Mouse (Mus musculus) heart, adult 2 months (tissue): ENCODE measurements around the gene Anxa1. TPM values are rescaled to one million over a fixed set of nuclear protein-coding genes. Genes with fewer than 3 reads are reported as not detected.

Experiments used
- DNase-seq, 2 experiments: peaks; one replicate each; pipeline ENCODE4 v3.0.0; 2021
- H3K27ac ChIP-seq: fragments of 200-600 bp; 2 replicates; pipeline ENCODE4 v1.8.1; 2022
- H3K27me3 ChIP-seq: fragments of 200-500 bp; 2 replicates; pipeline ENCODE4 v1.6.1; 2012; ENCODE audit warnings: mild to moderate bottlenecking, low read length, inconsistent platforms, mixed read lengths; ENCODE audit not compliant: control insufficient read depth, insufficient read depth
- H3K36me3 ChIP-seq: fragments of 200-500 bp; 2 replicates; pipeline ENCODE4 v1.6.1; 2012; ENCODE audit warnings: low read length, inconsistent platforms; ENCODE audit not compliant: control insufficient read depth, insufficient read depth
- H3K4me1 ChIP-seq: fragments of 200-500 bp; 2 replicates; pipeline ENCODE4 v1.6.1; 2011; ENCODE audit warnings: low read length; ENCODE audit not compliant: control insufficient read depth, insufficient read depth
- H3K4me3 ChIP-seq: fragments of 200-600 bp; 2 replicates; pipeline ENCODE4 v1.8.1; 2022
- H3K79me2 ChIP-seq: fragments of 200-500 bp; replicated peaks from 2 replicates; pipeline ENCODE4 v1.6.1; 2012; ENCODE audit warnings: mild to moderate bottlenecking, inconsistent platforms, low read length, moderate library complexity, mixed read lengths; ENCODE audit not compliant: control insufficient read depth, insufficient read depth
- H3K9ac ChIP-seq: fragments of 200-500 bp; 2 replicates; pipeline ENCODE4 v1.6.1; 2012; ENCODE audit warnings: low read depth, mild to moderate bottlenecking, control low read depth, inconsistent platforms, low read length, mixed read lengths
- CTCF ChIP-seq: fragments of 200-600 bp; IDR thresholded peaks from 2 replicates; pipeline ENCODE4 v1.8.1; 2022; ENCODE audit warnings: antibody characterized with exemption, mild to moderate bottlenecking, moderate library complexity
- EP300 ChIP-seq: fragments of 200-500 bp; IDR thresholded peaks from 2 replicates; pipeline ENCODE4 v1.6.1; 2011; ENCODE audit warnings: low read depth, low read length, control low read depth; ENCODE audit not compliant: insufficient read depth
- POLR2A ChIP-seq: fragments of 200-500 bp; IDR thresholded peaks from 2 replicates; pipeline ENCODE4 v1.6.1; 2011; ENCODE audit warnings: mild to moderate bottlenecking, low read depth, low read length, control low read depth; ENCODE audit not compliant: insufficient read depth
- WGBS: fragments of 180-500 bp; shearing (Covaris S2); methylation state at CpG from one replicate; pipeline ENCODE4 v1.1.7; 2018; 5-methylcytosine and 5-hydroxymethylcytosine counted together
- intact Hi-C: fragments of 180-260 bp; cut with DNase I; formaldehyde crosslinking; loops from one replicate; pipeline ENCODE4 v1.15.1; 2025
- polyA plus RNA-seq: library from polyadenylated mRNA; depleted of rRNA; stranded (reverse); fragments of >200 nt; gene quantifications from 2 replicates; pipeline ENCODE4 v1.2.3, GENCODE M21; 2012
- total RNA-seq, 2 experiments: library from RNA; stranded (reverse); gene quantifications; 2 replicates each; pipeline ENCODE4 v1.2.3; 2021

Gene Anxa1
- total and polyA plus RNA-seq, 3 experiments, result 10.4 to 19.9 (median 17.3) TPM

- no peaks in the 10 kb centered on the region for H3K36me3 ChIP-seq
- H3K27ac ChIP-seq, result no peak overlapping the region
- no peak overlapping the region for H3K9ac ChIP-seq
- WGBS, result 77% methylated on average over 3 of the region's 3 CpGs
- no peak overlapping the region for H3K4me3 ChIP-seq
- no peaks in the 10 kb centered on the region for H3K27me3 ChIP-seq
- H3K4me1 ChIP-seq, result no peaks in the 10 kb centered on the region
- no peak for TF ChIP-seq POLR2A
- TF ChIP-seq EP300, result no peak
- no peak for TF ChIP-seq CTCF
- no peaks in the 10 kb centered on the region for H3K79me2 ChIP-seq
- DNase-seq, result no peak
- intact Hi-C loops, result no loop called here
Measured at GRCm38 (mm10) chr19:20401961-20402360, 11.2 kb upstream of the Anxa1 start.

GRCm38 (mm10) chr19:20399187-20399586, 8.4 kb upstream of the Anxa1 start:
- TF ChIP-seq CTCF (no peak), POLR2A (no peak), EP300 (no peak)
- no peaks in the 10 kb centered on the region for H3K36me3 ChIP-seq
- WGBS, result 53% methylated on average over 4 of the region's 4 CpGs

GRCm38 (mm10) chr19:20397092-20397491, 6.3 kb upstream of the Anxa1 start:
- Histone ChIP-seq H3K27ac (no peak overlapping the region), H3K36me3 (no peaks in the 10 kb centered on the region), H3K4me1 (peaks cover 2% of the 10 kb centered on the region), H3K79me2 (no peaks in the 10 kb centered on the region), H3K9ac (no peak overlapping the region), H3K4me3 (no peak overlapping the region), H3K27me3 (no peaks in the 10 kb centered on the region)
- intact Hi-C loops, result no loop called here
- TF ChIP-seq CTCF, result no peak
- no peak for TF ChIP-seq EP300
- TF ChIP-seq POLR2A, result no peak
- no peak for DNase-seq
- WGBS, result 100% methylated on average over 1 of the region's 1 CpGs

More at GRCm38 (mm10) chr19:20399187-20399586, 8.4 kb upstream of the Anxa1 start:
- H3K79me2 ChIP-seq, result no peaks in the 10 kb centered on the region
- DNase-seq, result no peak
- intact Hi-C loops, result no loop called here
- no peak overlapping the region for H3K27ac ChIP-seq
- H3K27me3 ChIP-seq, result no peaks in the 10 kb centered on the region
- H3K4me1 ChIP-seq, result no peaks in the 10 kb centered on the region
- no peak overlapping the region for H3K9ac ChIP-seq
- H3K4me3 ChIP-seq, result no peak overlapping the region

GRCm38 (mm10) chr19:20393556-20394274, 3.0 kb upstream of the Anxa1 start:
- 31% methylated on average over 6 of the region's 6 CpGs for WGBS
- intact Hi-C loops, result no loop called here
- H3K27me3 ChIP-seq, result no peaks in the 10 kb centered on the region
- H3K4me3 ChIP-seq, result no peak overlapping the region
- H3K36me3 ChIP-seq, result no peaks in the 10 kb centered on the region
- no peak overlapping the region for H3K27ac ChIP-seq
- DNase-seq, result peak in 1 of 2 experiments; percentile 15
- no peaks in the 10 kb centered on the region for H3K79me2 ChIP-seq
- no peak overlapping the region for H3K9ac ChIP-seq
- H3K4me1 ChIP-seq, result peaks cover 2% of the 10 kb centered on the region
- TF ChIP-seq EP300, result no peak
- no peak for TF ChIP-seq POLR2A
- TF ChIP-seq CTCF, result no peak

- Histone ChIP-seq H3K27me3 (no peaks in the 10 kb centered on the region), H3K27ac (peak overlapping the region; percentile 68), H3K9ac (peak overlapping the region; percentile 45; the same call in 1 of the 2 replicates), H3K4me3 (peak overlapping the region; percentile 51), H3K4me1 (peaks cover 2% of the 10 kb centered on the region), H3K36me3 (peaks cover 2% of the 10 kb centered on the region; the same call in 1 of the 2 replicates), H3K79me2 (no peaks in the 10 kb centered on the region)
- TF ChIP-seq POLR2A (no peak), EP300 (no peak), CTCF (no peak)
- intact Hi-C loops, result no loop called here
- peak in 1 of 2 experiments; percentile 13 for DNase-seq
- WGBS, result 27% methylated on average over 7 of the region's 7 CpGs
Measured at GRCm38 (mm10) chr19:20389723-20390122, 1.0 kb downstream of the Anxa1 start.

GRCm38 (mm10) chr19:20389245-20389644, 1.5 kb downstream of the Anxa1 start:
- no peak for DNase-seq
- H3K9ac ChIP-seq, result peak overlapping the region; percentile 50
- H3K4me3 ChIP-seq, result peak overlapping the region; percentile 51
- peak overlapping the region; percentile 68 for H3K27ac ChIP-seq
- no peaks in the 10 kb centered on the region for H3K27me3 ChIP-seq
- H3K36me3 ChIP-seq, result peaks cover 2% of the 10 kb centered on the region; the same call in 1 of the 2 replicates
- intact Hi-C loops, result no loop called here
- TF ChIP-seq POLR2A, result no peak
- TF ChIP-seq CTCF, result no peak
- no peak for TF ChIP-seq EP300
- no peaks in the 10 kb centered on the region for H3K79me2 ChIP-seq
- WGBS, result 37% methylated on average over 6 of the region's 6 CpGs
- H3K4me1 ChIP-seq, result peaks cover 2% of the 10 kb centered on the region
